14 mouse cellular contexts compared by ENCODE assay signal in the genomic region with DNA sequence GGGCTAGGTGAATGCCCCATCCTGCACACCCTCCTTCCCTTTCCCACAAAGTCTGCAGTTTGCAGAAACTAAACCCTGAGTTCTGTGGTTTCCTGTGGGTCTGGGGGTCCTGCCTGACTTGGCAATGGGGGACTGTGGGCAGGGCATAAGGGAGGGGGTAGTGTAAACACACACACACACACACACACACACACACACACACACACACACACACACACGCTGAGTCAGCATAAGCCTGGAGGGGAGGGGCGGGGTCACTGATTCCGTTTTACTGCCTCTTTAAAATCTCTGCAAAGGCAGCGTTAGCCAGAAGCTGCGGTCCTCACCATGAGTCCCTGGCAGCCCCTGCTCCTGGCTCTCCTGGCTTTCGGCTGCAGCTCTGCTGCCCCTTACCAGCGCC. TPM values are rescaled to one million over a fixed set of nuclear protein-coding genes. Genes with fewer than 3 reads are reported as not detected.
DNase-seq lines count a peak whose midpoint lies in the region; ATAC-seq and TF ChIP-seq lines count a peak whose summit lies in the region.
"Had no signal": no experiment of that assay in that cellular context is flagged by ENCODE, and none has a peak within 500 bp of the region (broad histone marks: within the 10 kb centered on the region; RNA-seq: fewer than 3 reads in every experiment).

No protein-coding gene starts in this region.

- no peak overlapping the region for H3K27ac ChIP-seq in kidney, embryonic 16.5 days (ENCODE audit: low read length)
- H3K27ac ChIP-seq in ES-E14 (ENCODE audit: insufficient read depth, low read depth, low read length, poor library complexity, severe bottlenecking): no peak overlapping the region; the same call in 1 of the 2 replicates
- peak overlapping the region; percentile 62; the same call in 1 of the 2 replicates for H3K27ac ChIP-seq in embryonic facial prominence, embryonic 13.5 days
- H3K27ac ChIP-seq: intestine, embryonic 15.5 days had no signal

- no peaks in the 10 kb centered on the region for H3K36me3 ChIP-seq in kidney, embryonic 16.5 days (ENCODE audit: insufficient read depth, low read length)
- H3K36me3 ChIP-seq in ES-E14 (ENCODE audit: control insufficient read depth, insufficient read depth, low read length, poor library complexity, severe bottlenecking): no peaks in the 10 kb centered on the region
- H3K36me3 ChIP-seq in embryonic facial prominence, embryonic 13.5 days: no peaks in the 10 kb centered on the region
- no peaks in the 10 kb centered on the region for H3K36me3 ChIP-seq in megakaryocyte, embryonic 14.5 days (replicated peaks; ENCODE audit: low read length)
- H3K36me3 ChIP-seq: intestine, embryonic 15.5 days had no signal

- H3K4me3 ChIP-seq in kidney, embryonic 16.5 days (ENCODE audit: low read length): no peak overlapping the region
- H3K4me3 ChIP-seq in ES-E14 (ENCODE audit: insufficient read depth in 1 of 2, low read depth in 1 of 2, low read length in 2 of 2, poor library complexity in 1 of 2, severe bottlenecking in 1 of 2): no peak overlapping the region
- H3K4me3 ChIP-seq in embryonic facial prominence, embryonic 13.5 days: peak overlapping the region; percentile 32
- H3K4me3 ChIP-seq in megakaryocyte, embryonic 14.5 days (replicated peaks): peak overlapping the region; percentile 82
- H3K4me3 ChIP-seq: intestine, embryonic 15.5 days; myocyte had no signal

- in situ Hi-C loops in ES-E14 (cut with MboI; ENCODE audit: low sequenced_read_pairs in 2 of 2, unreplicated experiment in 2 of 2): no loop called here

- DNase-seq in kidney, postnatal 10 days: peak; percentile 31
- no peak for DNase-seq in ES-E14 (ENCODE audit: low read depth, low spot score)
- DNase-seq in right cerebral cortex, adult 2 months (ENCODE audit: low spot score in 2 of 2): no peak
- DNase-seq in right cerebral cortex, postnatal 10 days (ENCODE audit: low spot score in 2 of 2): no peak
- DNase-seq: adrenal gland, adult 2 months; cerebellum, postnatal 36 days; forebrain, postnatal 0 days; gastrocnemius, postnatal 25 days; lung, adult 18-20 months had no signal

- ATAC-seq in kidney, embryonic 16.5 days (ENCODE audit: low FRiP score, low TSS enrichment): no peak
- ATAC-seq in embryonic facial prominence, embryonic 13.5 days (ENCODE audit: insufficient number of reproducible peaks, insufficient read depth, low FRiP score, low TSS enrichment, low read depth): 0 out of 2 replicates have a peak, but pooled peaks have one; percentile 29
- ATAC-seq: forebrain, postnatal 0 days; intestine, embryonic 15.5 days had no signal

- WGBS in kidney, embryonic 16.5 days: 3% methylated on average over 7 of the region's 7 CpGs
- WGBS in embryonic facial prominence, embryonic 13.5 days: 3% methylated on average over 6 of the region's 7 CpGs

- H3K4me1 ChIP-seq in kidney, embryonic 16.5 days (ENCODE audit: insufficient read depth, low read length): peaks cover 7% of the 10 kb centered on the region
- H3K4me1 ChIP-seq in ES-E14 (ENCODE audit: control insufficient read depth in 2 of 2, insufficient read depth in 2 of 2, low read length in 2 of 2, poor library complexity in 1 of 2): peaks cover 2 to 34% of the 10 kb centered on the region in 2 experiments; a peak in 3 of 4 replicates
- peaks cover 34% of the 10 kb centered on the region for H3K4me1 ChIP-seq in embryonic facial prominence, embryonic 13.5 days
- H3K4me1 ChIP-seq in megakaryocyte, embryonic 14.5 days: peaks cover 68% of the 10 kb centered on the region

- no peak overlapping the region for H3K9ac ChIP-seq in kidney, embryonic 16.5 days (replicated peaks; ENCODE audit: low read length)
- no peak overlapping the region for H3K9ac ChIP-seq in ES-E14 (ENCODE audit: insufficient read depth, low read depth, low read length, poor library complexity, severe bottlenecking)
- peak overlapping the region; percentile 49; the same call in 1 of the 2 replicates for H3K9ac ChIP-seq in embryonic facial prominence, embryonic 13.5 days
- H3K9ac ChIP-seq: forebrain, postnatal 0 days; intestine, embryonic 15.5 days had no signal

- peaks cover 66% of the 10 kb centered on the region for H3K27me3 ChIP-seq in kidney, embryonic 16.5 days (ENCODE audit: insufficient read depth, low read length)
- H3K27me3 ChIP-seq in embryonic facial prominence, embryonic 13.5 days: peaks cover 71% of the 10 kb centered on the region
- H3K27me3 ChIP-seq in megakaryocyte, embryonic 14.5 days (replicated peaks): peaks cover 98% of the 10 kb centered on the region

- 0 out of 2 replicates have a peak, but pooled peaks cover 4% of the 10 kb centered on the region for H3K9me3 ChIP-seq in kidney, embryonic 16.5 days (ENCODE audit: low read length)
- H3K9me3 ChIP-seq in ES-E14 (ENCODE audit: control insufficient read depth, insufficient read depth, low read depth, low read length): no peaks in the 10 kb centered on the region
- H3K9me3 ChIP-seq in embryonic facial prominence, embryonic 13.5 days: no peaks in the 10 kb centered on the region
- H3K9me3 ChIP-seq in megakaryocyte, embryonic 14.5 days: peaks cover 30% of the 10 kb centered on the region
- H3K9me3 ChIP-seq: intestine, embryonic 15.5 days had no signal

- H3K4me2 ChIP-seq in kidney, embryonic 16.5 days (replicated peaks; ENCODE audit: low read depth, low read length): no peak overlapping the region
- peak overlapping the region; percentile 55 for H3K4me2 ChIP-seq in embryonic facial prominence, embryonic 13.5 days
- H3K4me2 ChIP-seq: intestine, embryonic 15.5 days had no signal

TF ChIP-seq in ES-E14, 5 proteins besides CTCF, POLR2A, EP300 and RAD21:
- TF ChIP-seq ZC3H11A (IDR thresholded peaks at IDR 0.05; ENCODE audit: borderline replicate concordance, low read depth, low read length) (no peak), MAFK (IDR thresholded peaks at IDR 0.05; ENCODE audit: insufficient read depth, low read depth, low read length) (peak; percentile 83)

RNA-seq across cellular contexts. Expression of a gene that starts 7.3 kb away (rescaled TPM):
- 2.5 and 3.2 TPM in 2 replicates for polyA plus RNA-seq in kidney, embryonic 16.5 days (2015; fragmentation: Nextera tagmentation; extraction: Ambion mirVana)
- 5.8 and 7.0 TPM in 2 replicates for total RNA-seq in ES-E14 (2012; rRNA removed)
- polyA plus RNA-seq in embryonic facial prominence, embryonic 13.5 days (2015; fragmentation: Nextera tagmentation; extraction: Ambion mirVana): 16.6 and 23.8 TPM in 2 replicates
- polyA plus RNA-seq in megakaryocyte, embryonic 14.5 days (2012; ENCODE audit: insufficient read depth, low replicate concordance): 2.4 TPM in 1 of 2 replicates, not detected in the other

RNA-seq across cellular contexts. Expression of a gene that starts 12.7 kb away (rescaled TPM):
- polyA plus RNA-seq in kidney, embryonic 16.5 days (2015; fragmentation: Nextera tagmentation; extraction: Ambion mirVana): 0.85 and 0.94 TPM in 2 replicates
- 1.7 and 2.0 TPM in 2 replicates for total RNA-seq in ES-E14 (2012; rRNA removed)
- polyA plus RNA-seq in embryonic facial prominence, embryonic 13.5 days (2015; fragmentation: Nextera tagmentation; extraction: Ambion mirVana): 1.0 and 2.9 TPM in 2 replicates
- polyA plus RNA-seq in megakaryocyte, embryonic 14.5 days (2012; ENCODE audit: insufficient read depth, low replicate concordance): 0.47 and 0.89 TPM in 2 replicates

RNA-seq across cellular contexts. Expression of a gene that starts 36.4 kb away (rescaled TPM):
- polyA plus RNA-seq in kidney, embryonic 16.5 days (2015; fragmentation: Nextera tagmentation; extraction: Ambion mirVana): 15.1 and 16.2 TPM in 2 replicates
- total RNA-seq in ES-E14 (2012; rRNA removed): 18.5 and 22.4 TPM in 2 replicates
- polyA plus RNA-seq in embryonic facial prominence, embryonic 13.5 days (2015; fragmentation: Nextera tagmentation; extraction: Ambion mirVana): 15.5 and 16.1 TPM in 2 replicates
- polyA plus RNA-seq in megakaryocyte, embryonic 14.5 days (2012; ENCODE audit: insufficient read depth, low replicate concordance): 21.8 and 45.9 TPM in 2 replicates

Comparison
In these comparisons a context has a peak if more than half of its experiments do, and no peak if none do; other contexts are left out.
1. H3K4me3 ChIP-seq: peak in embryonic facial prominence, embryonic 13.5 days (single experiment) and megakaryocyte, embryonic 14.5 days (single experiment); none in kidney, embryonic 16.5 days (single experiment) and ES-E14 (0 of 2).